Mouse (Mus musculus) midbrain, embryonic 10.5 days (tissue): Measurements from ENCODE around the gene Miga2. TPM values are rescaled to one million over a fixed set of nuclear protein-coding genes. Genes with fewer than 3 reads are reported as not detected.

Experiments
- DNase-seq: peaks from one replicate; pipeline ENCODE4 v3.0.0-alpha.2; 2017; ENCODE audit warnings: low spot score
- H3K27ac ChIP-seq: fragments of 300-500 bp; sonication (generic); replicated peaks from 2 replicates; pipeline ENCODE4 v1.5.1; 2016; ENCODE audit warnings: mild to moderate bottlenecking
- H3K27me3 ChIP-seq: fragments of 300-500 bp; sonication (generic); 2 replicates; pipeline ENCODE4 v1.6.1; 2016; ENCODE audit warnings: low read depth, mild to moderate bottlenecking; ENCODE audit not compliant: poor library complexity, severe bottlenecking
- H3K36me3 ChIP-seq: fragments of 300-500 bp; sonication (generic); 2 replicates; pipeline ENCODE4 v1.6.1; 2016; ENCODE audit warnings: mild to moderate bottlenecking, moderate library complexity
- H3K4me1 ChIP-seq: fragments of 300-500 bp; sonication (generic); 2 replicates; pipeline ENCODE4 v1.6.1; 2016
- H3K4me3 ChIP-seq: fragments of 300-500 bp; sonication (generic); 2 replicates; pipeline ENCODE4 v1.5.1; 2016; ENCODE audit warnings: mild to moderate bottlenecking, moderate library complexity
- H3K9me3 ChIP-seq: fragments of 300-500 bp; sonication (generic); replicated peaks from 2 replicates; pipeline ENCODE4 v1.6.1; 2016; ENCODE audit warnings: mild to moderate bottlenecking
- WGBS: fragments of 180-500 bp; shearing (Covaris S2); methylation state at CpG from one replicate; pipeline ENCODE4 v1.1.7; 2016; 5-methylcytosine and 5-hydroxymethylcytosine counted together
- polyA plus RNA-seq: library from polyadenylated mRNA; unstranded; fragments of >200 nt; fragmentation: Nextera tagmentation; extraction: Ambion mirVana; gene quantifications from 2 replicates; pipeline ENCODE4 v1.2.1, GENCODE M21; 2016

Gene Miga2
- polyA plus RNA-seq, 1 experiment from 2014 or later = 27.8 TPM

DNA sequence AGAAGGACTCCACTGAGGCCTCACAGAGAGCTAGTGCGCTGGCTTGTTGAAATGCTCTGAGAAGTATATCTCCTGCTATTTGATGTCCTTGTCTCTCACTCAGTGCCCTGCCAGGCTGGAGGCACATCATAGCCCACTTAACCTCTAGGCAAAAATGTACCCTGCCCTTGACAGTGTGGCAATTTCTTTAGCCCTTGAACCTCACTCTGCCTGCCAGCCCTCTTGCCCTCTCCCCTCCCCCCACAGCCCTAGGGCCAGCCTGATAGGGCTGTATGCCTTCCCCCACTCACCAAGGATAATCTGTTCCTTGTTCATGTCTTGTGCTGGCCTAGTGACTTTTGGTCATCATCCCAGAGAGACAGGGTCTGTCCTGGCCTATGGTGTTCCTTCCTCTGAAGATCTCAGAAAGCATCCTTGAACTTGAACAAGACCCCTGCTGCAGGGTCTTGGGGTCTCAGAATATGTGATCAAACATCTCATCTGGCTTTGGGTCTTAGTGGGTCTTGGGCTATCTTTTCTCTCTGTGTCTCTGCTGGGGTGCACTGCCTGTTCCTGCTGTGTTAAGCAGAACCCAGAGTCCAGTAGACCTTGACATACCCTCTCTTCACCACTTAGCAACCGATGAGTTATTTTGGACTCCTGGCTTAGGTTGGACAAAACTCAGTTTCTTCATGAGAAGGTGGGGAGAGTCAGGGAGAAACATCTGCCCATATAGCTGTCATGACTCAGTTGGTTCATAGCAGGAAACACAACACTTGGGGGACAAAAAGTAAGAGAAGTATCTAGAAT, 1.4 kb downstream of the Miga2 start:
- H3K27ac ChIP-seq = peak overlapping the region; percentile 90; the same call in 1 of the 2 replicates
- H3K4me3 ChIP-seq = peak overlapping the region; percentile 97
- H3K9me3 ChIP-seq = no peaks in the 10 kb centered on the region
- H3K4me1 ChIP-seq = peaks cover 21% of the 10 kb centered on the region
- no peaks in the 10 kb centered on the region for H3K27me3 ChIP-seq
- peaks cover 42% of the 10 kb centered on the region for H3K36me3 ChIP-seq
- 90% methylated on average over 2 of the region's 2 CpGs for WGBS
- DNase-seq = no peak

DNA sequence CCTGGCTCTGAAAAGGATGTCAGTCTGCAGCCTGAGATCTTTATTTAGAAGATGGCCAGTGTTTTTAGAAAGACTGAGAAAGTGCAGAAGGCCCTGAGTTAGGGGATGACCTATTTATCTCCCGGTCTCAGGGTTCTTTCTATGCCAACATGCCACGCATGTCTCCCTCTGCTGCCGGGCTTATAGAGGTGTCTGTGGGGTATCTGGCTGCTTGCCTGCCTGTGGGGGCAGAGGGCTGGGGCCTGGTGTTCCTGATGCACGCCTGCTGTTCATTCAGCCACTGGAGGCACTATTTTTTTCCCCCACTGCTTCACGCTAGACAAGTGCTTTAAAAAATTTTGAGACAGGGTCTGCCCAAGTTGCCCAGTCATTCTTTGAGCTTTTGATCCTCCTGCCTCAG, 2.2 kb downstream of the Miga2 start:
- H3K27ac ChIP-seq = no peak overlapping the region
- H3K27me3 ChIP-seq = no peaks in the 10 kb centered on the region
- WGBS = 83% methylated on average over 5 of the region's 5 CpGs
- no peaks in the 10 kb centered on the region for H3K9me3 ChIP-seq
- H3K36me3 ChIP-seq = peaks cover 49% of the 10 kb centered on the region
- no peak for DNase-seq
- no peak overlapping the region for H3K4me3 ChIP-seq
- H3K4me1 ChIP-seq = peaks cover 21% of the 10 kb centered on the region

DNA sequence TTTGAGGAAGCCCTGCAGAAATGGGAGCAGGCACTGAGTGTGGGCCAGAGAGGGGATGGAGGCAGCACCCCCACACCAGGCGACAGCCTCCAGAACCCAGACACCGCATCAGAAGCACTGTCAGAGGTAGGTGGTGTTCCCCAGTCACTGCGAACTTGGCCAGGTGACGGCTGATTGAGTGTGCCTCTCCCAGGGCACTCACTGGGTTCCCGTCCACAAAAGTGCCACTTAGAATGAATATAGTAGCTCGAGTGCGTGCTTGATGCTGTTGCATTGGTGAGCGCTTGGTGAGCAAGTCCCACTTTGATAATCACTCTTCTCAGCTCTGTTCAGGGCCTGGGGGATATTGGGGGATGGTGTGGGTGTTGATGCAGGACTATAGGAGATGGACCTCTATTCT, 7.5 kb downstream of the Miga2 start:
- H3K4me1 ChIP-seq = no peaks in the 10 kb centered on the region
- H3K4me3 ChIP-seq = no peak overlapping the region
- H3K9me3 ChIP-seq = no peaks in the 10 kb centered on the region
- DNase-seq = no peak
- H3K36me3 ChIP-seq = peaks cover 96% of the 10 kb centered on the region
- H3K27ac ChIP-seq = no peak overlapping the region
- WGBS = 94% methylated on average over 8 of the region's 8 CpGs
- H3K27me3 ChIP-seq = no peaks in the 10 kb centered on the region

DNA sequence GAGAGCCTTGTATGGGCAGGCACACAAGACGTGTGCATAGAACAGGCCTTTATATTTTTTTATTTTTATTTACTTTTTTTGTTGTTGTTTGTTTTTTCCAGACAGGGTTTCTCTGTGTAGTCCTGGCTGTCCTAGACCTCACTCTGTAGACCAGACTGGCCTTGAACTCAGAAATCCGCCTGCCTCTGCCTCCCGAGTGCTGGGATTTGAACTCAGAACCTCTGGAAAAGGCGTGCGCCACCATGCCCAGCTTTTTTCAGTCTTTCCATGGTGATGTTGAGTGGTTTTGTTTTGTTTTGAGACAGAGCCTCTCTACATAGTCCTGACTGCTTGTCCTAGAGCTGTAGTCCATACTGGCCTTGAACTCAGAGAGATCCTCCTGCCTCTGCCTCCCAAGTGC, 8.7 kb downstream of the Miga2 start:
- no peaks in the 10 kb centered on the region for H3K9me3 ChIP-seq
- H3K27ac ChIP-seq = no peak overlapping the region
- no peak for DNase-seq
- H3K27me3 ChIP-seq = no peaks in the 10 kb centered on the region
- H3K4me1 ChIP-seq = no peaks in the 10 kb centered on the region
- H3K4me3 ChIP-seq = no peak overlapping the region
- H3K36me3 ChIP-seq = peaks cover 97% of the 10 kb centered on the region
- WGBS = 95% methylated on average over 5 of the region's 5 CpGs

- no peak for DNase-seq
- Histone ChIP-seq H3K4me3 (no peak overlapping the region), H3K9me3 (no peaks in the 10 kb centered on the region), H3K4me1 (no peaks in the 10 kb centered on the region), H3K27me3 (no peaks in the 10 kb centered on the region), H3K27ac (no peak overlapping the region), H3K36me3 (peaks cover 95% of the 10 kb centered on the region)
- WGBS = 96% methylated on average over 10 of the region's 10 CpGs
Observed at GRCm38 (mm10) chr2:30375893-30376292, 11.9 kb downstream of the Miga2 start.

DNA sequence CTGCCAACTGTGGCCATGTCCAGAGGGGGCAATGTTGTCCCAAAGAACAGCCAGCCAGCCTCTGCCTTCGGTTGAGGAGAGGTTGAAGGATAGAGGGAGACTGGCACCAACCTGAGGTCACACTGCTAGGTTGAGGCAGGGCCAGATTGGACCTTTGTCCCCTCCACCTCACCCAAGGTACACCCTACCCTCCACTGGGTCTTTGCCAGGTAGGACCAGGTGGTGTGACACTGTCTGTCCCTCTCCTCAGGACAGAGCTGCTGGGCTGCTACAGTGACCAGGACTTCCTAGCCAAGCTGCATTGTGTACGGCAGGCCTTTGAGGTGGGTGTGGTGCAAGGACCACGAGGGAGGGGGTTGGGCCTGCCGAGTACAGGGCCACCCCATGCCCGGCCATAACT, 13.7 kb downstream of the Miga2 start:
- DNase-seq = no peak
- H3K36me3 ChIP-seq = peaks cover 95% of the 10 kb centered on the region
- H3K27ac ChIP-seq = no peak overlapping the region
- no peaks in the 10 kb centered on the region for H3K4me1 ChIP-seq
- WGBS = 81% methylated on average over 5 of the region's 5 CpGs
- no peaks in the 10 kb centered on the region for H3K27me3 ChIP-seq
- no peaks in the 10 kb centered on the region for H3K9me3 ChIP-seq
- no peak overlapping the region for H3K4me3 ChIP-seq

GRCm38 (mm10) chr2:30379307-30379706, 15.3 kb downstream of the Miga2 start:
- Histone ChIP-seq H3K27ac (no peak overlapping the region), H3K27me3 (no peaks in the 10 kb centered on the region), H3K36me3 (peaks cover 95% of the 10 kb centered on the region), H3K9me3 (no peaks in the 10 kb centered on the region), H3K4me1 (no peaks in the 10 kb centered on the region), H3K4me3 (no peak overlapping the region)
- WGBS = 97% methylated on average over 7 of the region's 7 CpGs
- DNase-seq = no peak

DNA sequence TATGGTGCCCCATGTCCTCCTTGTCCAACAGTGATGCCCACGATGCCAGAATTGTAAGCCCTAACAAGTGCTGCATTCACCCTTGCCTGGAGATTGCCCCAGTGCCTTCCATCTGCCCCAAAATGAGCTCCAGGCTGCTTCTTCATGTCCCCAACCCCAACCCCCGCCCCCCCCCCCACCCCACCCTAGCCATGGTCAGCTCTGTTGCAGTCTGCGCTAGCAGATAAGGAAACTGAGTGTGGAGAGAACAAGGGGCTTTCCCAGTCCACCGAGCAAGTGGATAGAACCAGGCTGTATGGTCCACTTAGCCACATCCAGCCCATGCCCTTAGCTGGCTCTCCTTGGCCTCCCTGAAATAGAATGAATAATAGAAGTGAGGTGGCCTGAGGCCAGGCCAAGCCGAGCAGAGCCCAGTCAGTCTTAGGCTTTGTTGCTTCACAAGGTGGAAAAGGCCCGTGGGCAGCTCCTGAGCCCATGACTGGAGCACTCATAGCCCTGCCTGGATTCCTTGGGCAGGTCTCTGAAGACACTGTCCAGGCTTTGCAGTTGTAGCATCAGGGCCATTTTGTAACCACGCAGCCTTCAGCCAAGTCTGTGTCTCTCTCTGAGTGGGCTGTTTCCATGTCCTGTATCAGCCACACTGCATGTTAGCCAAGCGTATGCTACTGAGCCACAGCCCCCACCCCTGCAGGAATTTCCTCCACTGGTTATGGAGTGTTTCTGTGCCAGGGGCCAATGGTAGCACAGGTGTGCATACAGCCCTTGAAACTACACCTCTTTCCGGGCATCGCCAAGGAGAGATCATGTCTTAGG, 16.7 kb downstream of the Miga2 start:
- no peaks in the 10 kb centered on the region for H3K4me1 ChIP-seq
- 90% methylated on average over 10 of the region's 10 CpGs for WGBS
- peaks cover 98% of the 10 kb centered on the region for H3K36me3 ChIP-seq
- DNase-seq = no peak
- H3K27me3 ChIP-seq = no peaks in the 10 kb centered on the region
- no peak overlapping the region for H3K4me3 ChIP-seq
- no peak overlapping the region for H3K27ac ChIP-seq
- H3K9me3 ChIP-seq = no peaks in the 10 kb centered on the region

GRCm38 (mm10) chr2:30381377-30381725, 17.3 kb downstream of the Miga2 start:
- Histone ChIP-seq H3K4me1 (no peaks in the 10 kb centered on the region), H3K4me3 (no peak overlapping the region), H3K9me3 (no peaks in the 10 kb centered on the region), H3K36me3 (peaks cover 95% of the 10 kb centered on the region), H3K27me3 (no peaks in the 10 kb centered on the region), H3K27ac (no peak overlapping the region)
- no peak for DNase-seq
- 93% methylated on average over 4 of the region's 4 CpGs for WGBS

- Histone ChIP-seq H3K4me1 (no peaks in the 10 kb centered on the region), H3K9me3 (no peaks in the 10 kb centered on the region), H3K36me3 (peaks cover 62% of the 10 kb centered on the region), H3K27me3 (no peaks in the 10 kb centered on the region), H3K27ac (no peak overlapping the region), H3K4me3 (no peak overlapping the region)
- DNase-seq = no peak
- WGBS = 83% methylated on average over 5 of the region's 5 CpGs
Observed at GRCm38 (mm10) chr2:30384814-30385213, 20.8 kb downstream of the Miga2 start.

GRCm38 (mm10) chr2:30385591-30385990, 21.6 kb downstream of the Miga2 start:
- Histone ChIP-seq H3K36me3 (peaks cover 55% of the 10 kb centered on the region), H3K27me3 (no peaks in the 10 kb centered on the region), H3K9me3 (no peaks in the 10 kb centered on the region), H3K4me1 (no peaks in the 10 kb centered on the region), H3K4me3 (no peak overlapping the region), H3K27ac (no peak overlapping the region)
- WGBS = 90% methylated on average over 4 of the region's 4 CpGs
- no peak for DNase-seq

- H3K27ac ChIP-seq = no peak overlapping the region
- H3K4me3 ChIP-seq = no peak overlapping the region
- no peaks in the 10 kb centered on the region for H3K9me3 ChIP-seq
- no peaks in the 10 kb centered on the region for H3K27me3 ChIP-seq
- WGBS = 89% methylated on average over 9 of the region's 9 CpGs
- DNase-seq = no peak
- H3K36me3 ChIP-seq = peaks cover 41% of the 10 kb centered on the region
- H3K4me1 ChIP-seq = peaks cover 13% of the 10 kb centered on the region
Observed at GRCm38 (mm10) chr2:30386913-30387312, 22.9 kb downstream of the Miga2 start.

- WGBS = 92% methylated on average over 2 of the region's 2 CpGs
- H3K9me3 ChIP-seq = no peaks in the 10 kb centered on the region
- peaks cover 2% of the 10 kb centered on the region; the same call in 1 of the 2 replicates for H3K27me3 ChIP-seq
- no peak overlapping the region for H3K27ac ChIP-seq
- DNase-seq = no peak
- no peak overlapping the region for H3K4me3 ChIP-seq
- H3K36me3 ChIP-seq = peaks cover 25% of the 10 kb centered on the region
- H3K4me1 ChIP-seq = peaks cover 26% of the 10 kb centered on the region
Observed at GRCm38 (mm10) chr2:30389000-30389399, 25.0 kb downstream of the Miga2 start.
